Mouse (Mus musculus): ENCODE results near the gene Apod.
"Not testable (repeated sequence)": the region's sequence is repeated elsewhere in the genome, so short reads cannot be mapped to it uniquely, and the experiment has no call there.

Gene Apod

DNA sequence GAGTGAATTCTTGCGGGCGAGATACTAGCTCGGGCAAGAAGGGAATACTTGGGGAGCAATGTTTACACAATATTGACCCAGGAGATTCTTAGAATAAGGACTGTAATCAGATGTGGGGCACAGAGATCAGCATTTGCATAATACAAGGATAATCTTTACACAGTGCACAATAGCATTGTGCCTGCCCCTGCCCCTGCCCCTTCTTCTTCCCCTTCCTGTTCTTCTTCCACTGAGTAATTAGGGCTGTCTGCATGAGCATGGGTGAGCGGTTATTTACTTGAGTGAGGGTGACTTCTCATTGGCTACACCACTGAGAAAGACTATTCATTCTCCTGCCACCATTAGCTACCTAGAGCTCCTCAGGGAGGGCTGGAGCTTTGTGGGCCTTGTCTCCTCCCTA, 6.9 kb upstream of the Apod start:
- no peak for DNase-seq (ENCODE audit: low spot score)

DNA sequence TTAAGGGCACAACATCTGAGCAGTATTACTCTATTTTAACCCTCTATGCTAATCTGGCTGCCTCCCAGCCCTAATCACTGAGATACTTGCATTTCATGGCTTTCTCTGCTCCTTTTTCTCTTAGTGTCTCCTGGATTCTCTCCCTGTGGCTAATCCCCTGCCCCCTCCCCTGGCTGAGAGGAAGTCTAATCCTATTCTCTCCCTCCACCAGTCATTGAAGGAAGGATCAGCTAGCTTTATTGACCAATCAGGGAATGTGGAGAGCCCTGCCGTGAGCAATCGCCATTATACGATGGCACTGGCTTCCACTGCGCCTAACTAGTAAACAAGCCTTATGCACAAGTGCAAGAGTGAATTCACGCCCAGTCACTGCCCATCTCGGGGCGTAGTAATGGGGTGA, 6.3 kb upstream of the Apod start:
- DNase-seq (ENCODE audit: low spot score) = no peak

DNA sequence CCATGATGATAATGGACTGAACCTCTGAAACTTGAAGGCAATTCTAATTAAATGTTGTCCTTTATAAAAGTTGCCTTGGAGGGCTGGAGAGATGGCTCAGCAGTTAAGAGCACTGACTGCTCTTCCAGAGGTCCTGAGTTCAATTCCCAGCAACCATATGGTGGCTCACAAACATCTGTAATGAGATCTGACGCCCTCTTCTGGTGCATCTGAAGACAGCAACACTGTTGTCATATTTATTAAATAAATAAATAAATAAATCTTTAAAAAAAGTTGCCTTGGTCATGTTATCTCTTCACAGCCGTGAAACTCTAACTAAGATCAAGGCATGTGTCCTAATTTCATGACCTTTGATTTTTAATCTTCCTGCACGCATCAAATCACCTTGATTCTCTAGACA, 5.1 kb upstream of the Apod start:
- not testable (repeated sequence) for DNase-seq (ENCODE audit: low spot score)

DNA sequence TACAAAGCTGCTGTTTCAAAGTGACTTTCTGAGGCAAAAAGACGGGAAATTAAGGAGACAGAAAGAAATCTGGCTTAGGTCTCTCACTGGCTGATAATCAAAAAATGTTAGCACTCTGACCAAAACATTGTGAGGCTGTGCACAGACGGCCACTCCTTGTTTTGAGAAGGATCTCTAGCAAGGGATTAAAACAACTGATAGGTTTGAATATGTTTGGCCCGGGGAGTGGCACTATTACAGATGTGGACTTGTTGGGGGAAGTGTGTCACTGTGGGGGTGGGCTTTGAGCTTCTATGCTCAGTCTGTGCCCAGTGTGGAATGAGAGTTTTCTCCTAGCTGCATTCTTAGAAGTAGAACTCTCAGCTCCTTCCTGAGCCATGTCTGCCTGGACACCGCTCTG, 4.7 kb upstream of the Apod start:
- DNase-seq (ENCODE audit: low spot score) = no peak

DNA sequence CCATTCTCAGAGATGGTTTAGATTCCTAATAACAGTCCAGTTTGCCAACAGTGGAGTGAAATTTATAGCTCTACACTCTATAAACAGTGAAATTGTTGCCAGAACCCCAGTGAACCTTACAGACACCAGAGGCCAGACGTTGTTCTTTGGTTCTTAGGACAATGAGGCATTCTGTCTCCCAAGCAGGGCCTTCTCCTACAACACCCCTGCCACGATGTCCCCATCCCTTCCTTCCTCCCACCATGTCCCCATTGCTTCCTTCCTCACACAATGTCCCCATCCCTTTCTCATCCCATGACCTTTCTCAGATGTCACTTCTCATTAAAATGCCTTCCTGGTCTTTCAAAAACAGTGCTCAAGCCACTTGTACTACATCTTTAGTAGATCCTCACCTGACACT, 3.8 kb upstream of the Apod start:
- no peak for DNase-seq (ENCODE audit: low spot score)

DNA sequence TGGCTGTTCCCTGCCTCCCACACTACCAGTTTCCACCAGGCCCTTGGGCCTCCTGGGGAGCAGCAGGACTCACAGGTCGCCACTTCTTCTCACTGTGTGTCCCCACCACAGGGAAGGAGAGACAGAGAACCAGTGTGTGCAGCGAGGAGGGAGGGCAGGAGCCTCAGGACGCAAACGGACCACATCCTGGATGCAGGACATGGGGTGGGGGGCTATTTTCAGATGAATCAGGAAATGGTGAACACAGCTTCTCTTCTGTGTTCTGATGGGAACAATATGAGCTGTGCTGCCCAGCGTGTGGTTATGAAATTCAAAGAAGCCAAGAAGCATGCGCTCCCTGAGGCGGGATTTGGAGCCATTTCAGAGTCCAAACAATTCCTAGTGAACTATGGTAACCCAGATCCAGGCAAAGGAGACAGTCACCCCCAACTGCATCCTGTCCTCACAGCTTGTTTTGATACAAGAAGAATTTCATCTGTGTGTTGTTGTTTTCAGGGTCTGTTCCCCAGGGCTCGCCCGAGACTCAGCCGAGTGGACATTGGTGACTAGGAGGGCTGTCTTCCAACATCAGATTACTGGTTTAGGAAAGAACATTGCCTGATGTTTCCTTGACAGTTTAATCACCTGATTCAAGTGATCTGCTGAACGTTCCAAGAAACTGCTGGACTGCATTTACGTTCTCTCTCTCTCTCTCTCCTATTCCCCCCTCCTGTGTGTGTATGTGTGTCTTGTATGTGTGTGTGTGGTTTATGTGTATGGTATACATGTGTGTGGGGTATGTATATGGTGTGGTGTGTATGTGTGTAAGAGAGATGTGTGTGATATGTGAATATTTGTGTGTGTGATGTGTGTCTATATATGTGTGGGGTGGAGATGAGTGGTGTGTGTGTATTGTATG, 1.9 kb upstream of the Apod start:
- DNase-seq (ENCODE audit: low spot score) = not testable (repeated sequence)

DNA sequence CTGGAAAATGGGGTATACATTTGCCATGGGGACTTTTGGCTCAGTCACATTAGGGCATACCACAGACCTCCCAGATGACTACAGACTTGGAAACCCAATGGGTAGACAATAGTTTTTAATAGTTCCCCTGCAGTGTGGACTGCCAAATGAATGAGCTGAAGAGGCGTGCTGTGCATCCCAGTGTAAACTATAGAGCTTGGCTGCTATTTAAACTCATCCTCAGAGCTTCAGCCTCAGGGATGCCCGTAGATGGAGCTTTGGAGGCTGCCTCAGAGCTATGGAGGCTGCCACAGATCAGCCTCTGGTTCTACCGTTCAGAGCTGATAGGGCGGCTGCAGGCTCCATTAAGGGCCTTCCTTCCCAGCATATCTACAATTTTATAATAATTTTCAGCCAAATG, 686 bp upstream of the Apod start:
- no peak for DNase-seq (ENCODE audit: low spot score)

DNA sequence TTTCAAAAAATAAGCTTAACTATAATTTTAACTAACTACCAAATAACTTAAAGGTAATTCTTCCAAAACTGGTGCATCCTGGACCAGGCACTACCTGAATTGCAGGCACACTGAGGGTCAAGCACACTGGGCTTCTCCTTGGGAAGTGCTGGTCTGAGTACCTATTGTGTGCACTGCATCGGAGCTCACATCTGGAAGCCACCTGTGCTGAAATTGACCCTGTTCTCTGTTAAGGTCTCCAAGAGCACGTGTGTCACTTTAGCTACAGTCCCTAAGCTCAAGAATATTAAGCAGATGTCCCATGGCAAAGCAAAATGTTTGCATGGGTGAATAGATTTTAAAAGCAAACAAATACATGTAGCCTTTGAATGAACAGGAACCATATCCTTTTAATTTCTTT, 997 bp downstream of the Apod start:
- DNase-seq (ENCODE audit: low spot score) = no peak

DNA sequence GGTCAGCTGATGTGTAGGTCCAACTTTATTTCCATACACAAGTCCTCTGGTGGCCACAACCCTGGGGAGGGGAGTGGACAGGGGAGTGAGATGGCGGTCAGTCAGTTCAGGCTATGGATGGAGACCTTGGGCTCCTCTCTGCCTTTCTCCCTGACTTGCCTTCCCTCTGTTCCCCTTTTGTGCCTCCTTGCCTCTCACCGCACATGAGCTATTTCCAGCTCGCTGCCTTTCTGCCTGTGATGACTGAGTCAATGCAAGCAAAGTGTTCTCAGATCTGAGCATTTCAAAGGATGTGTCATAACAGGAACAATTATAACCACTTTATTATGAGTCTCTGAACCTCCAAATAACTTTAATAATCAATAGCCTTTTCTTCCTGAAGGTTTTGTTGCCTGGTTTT, 2.3 kb downstream of the Apod start:
- DNase-seq (ENCODE audit: low spot score) = no peak

DNA sequence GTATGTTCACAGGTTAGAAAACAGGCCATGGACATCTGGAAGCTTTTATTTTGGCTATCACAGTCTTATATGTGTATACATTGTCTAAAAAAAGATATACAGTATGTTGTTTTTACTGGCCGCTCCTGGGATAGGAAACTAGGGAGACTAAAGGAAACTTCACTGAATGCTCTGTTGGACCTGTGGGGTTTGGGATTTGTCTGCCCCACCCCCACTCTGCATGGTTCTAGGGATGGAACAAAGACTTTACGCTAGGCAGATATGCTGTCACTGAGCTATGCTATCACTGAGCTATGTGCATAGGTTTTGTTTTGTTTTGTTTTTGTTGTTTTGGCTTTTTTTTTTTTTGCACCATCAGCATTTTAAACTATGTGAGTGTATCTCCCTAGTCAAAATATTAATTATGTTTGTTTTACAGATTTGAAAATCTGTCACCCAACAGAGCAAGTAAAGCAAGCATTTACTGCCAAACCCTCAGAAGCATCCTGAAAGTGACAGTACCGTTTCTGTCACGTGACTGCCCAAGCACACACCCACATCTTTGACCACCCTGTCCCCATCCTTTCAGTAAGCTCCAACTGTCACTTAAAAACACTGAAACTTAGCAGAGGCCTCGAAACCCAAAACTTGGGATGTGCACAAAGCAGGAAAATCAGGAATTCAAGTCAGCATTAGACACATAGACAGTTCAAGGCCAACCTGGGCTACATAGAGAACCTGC, 9.2 kb downstream of the Apod start:
- DNase-seq (ENCODE audit: low spot score) = no peak

DNA sequence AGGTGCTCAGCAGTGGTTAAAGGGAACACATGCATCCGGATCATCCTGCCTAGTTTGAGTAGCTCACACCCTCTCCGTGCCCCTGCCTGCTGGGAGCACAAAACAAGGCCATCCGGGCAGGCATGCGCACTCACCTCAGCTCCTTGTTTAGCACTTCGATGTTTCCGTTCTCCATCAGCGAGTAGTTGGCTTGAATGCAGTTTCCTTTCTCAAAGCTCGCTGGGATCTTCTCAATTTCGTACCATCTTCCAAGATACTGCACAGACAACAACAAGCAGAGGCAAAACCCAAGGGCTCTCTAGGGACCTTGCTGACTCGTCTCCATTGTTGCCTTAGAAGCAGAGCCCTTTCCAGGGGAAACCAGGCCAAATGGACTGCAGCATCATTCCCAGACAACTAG, 11.3 kb downstream of the Apod start:
- no peak for DNase-seq (ENCODE audit: low spot score)

DNA sequence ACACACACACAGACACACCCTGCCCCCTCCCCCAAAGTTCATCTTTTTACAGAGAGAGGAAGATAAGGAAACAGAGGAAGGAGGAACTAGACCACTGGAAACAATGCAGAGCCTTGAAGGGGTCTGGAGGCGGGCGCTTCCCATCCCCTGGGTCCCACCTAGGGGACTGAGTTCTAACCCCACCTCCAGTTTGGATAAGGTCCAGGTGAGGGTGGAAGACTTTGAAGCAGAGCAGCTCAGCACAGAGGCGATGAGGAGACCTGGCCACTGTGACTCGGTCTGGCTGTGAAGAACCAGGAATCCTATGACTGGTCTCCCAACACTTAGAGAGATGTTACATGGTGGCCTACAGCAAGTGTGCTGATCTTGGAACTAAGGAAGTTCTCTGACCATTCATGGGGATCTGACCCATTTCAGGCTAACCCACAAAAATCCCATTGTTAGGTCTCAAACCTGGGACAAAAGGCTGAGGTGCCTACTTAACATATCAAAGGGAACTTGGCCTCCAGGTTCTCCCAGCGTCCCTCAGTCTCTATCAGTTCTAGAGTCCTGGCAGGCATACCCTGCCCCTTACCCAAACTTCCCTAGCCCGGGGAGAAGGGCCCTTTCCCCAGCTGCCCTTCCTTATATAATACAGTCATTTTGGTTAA, 13.6 kb downstream of the Apod start:
- no peak for DNase-seq (ENCODE audit: low spot score)

DNA sequence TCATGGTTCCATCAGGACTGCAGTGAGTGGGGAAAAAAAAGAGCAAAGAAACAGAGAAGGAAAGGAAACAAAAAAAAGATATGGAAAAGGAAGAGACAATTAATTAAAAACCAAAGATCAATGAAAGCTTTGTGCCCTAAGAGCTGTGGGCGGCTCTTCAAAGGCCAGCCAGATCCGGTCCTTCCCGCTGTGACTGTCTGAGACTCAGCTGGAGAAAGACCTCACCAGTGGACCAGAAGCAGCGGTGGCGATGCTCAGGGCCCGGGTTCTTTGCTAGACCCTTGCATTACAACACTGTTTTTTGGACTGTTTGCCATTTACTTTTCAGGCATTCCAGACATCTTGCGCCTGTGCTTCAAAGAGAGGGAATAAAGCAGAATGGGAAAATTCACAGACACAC, 14.1 kb downstream of the Apod start:
- DNase-seq (ENCODE audit: low spot score) = no peak

DNA sequence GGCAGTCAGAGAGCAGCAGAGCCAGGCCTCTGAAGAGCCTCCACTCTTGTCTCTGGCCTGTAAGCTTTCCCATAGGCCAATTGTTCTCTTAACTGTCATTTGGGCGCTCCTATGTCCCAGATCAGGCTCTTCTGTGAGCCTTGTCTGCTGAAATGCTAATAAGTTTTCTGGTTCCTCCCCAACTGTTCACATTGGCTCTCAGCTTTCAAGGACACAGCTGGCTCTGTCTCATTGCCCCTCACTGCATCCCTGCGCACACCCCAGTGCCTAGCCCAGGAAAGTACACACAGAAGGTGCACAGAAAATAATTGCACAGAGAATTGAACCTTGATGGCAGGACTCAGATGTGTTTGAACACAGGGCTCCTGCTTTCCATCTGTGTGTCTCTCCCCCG, 14.7 kb downstream of the Apod start:
- DNase-seq (ENCODE audit: low spot score) = no peak

DNA sequence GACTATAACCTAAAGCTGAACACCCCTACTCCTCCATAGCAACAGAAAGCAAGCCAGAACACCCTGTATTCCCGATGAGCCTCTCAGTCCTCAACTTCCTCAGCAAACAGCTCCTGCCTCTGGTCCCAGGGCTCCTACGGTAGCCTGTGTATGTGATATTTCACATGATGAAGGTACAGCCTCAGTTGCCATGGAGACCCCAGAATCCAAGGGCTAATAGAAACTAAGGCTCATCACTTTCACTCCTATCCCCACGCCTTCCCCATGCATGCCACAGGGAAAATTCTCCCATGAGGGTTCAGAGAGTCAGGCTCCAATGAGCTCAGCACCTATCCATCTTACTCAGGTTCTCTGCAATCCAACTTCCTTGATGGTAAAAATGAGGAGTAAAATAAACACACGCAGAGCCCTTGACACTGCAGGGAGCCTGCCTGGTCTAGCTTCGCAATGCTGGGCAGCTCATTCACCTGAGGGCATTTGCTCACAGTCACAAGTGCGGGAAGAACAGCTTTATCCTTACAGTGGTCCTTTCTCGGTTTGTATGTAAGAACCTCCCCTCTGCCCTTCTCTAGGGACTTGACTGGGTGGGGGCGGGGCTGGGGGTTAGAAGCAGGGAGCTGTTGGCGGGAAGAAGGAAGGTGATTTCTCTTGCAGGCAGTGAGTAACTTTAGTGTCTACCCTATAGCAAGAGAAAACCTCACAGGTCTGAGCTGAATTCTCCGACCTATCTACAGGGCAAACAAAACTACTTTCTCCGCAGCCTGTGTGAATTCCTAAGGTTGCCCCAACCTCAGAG, 15.2 kb downstream of the Apod start:
- no peak for DNase-seq (ENCODE audit: low spot score)

DNA sequence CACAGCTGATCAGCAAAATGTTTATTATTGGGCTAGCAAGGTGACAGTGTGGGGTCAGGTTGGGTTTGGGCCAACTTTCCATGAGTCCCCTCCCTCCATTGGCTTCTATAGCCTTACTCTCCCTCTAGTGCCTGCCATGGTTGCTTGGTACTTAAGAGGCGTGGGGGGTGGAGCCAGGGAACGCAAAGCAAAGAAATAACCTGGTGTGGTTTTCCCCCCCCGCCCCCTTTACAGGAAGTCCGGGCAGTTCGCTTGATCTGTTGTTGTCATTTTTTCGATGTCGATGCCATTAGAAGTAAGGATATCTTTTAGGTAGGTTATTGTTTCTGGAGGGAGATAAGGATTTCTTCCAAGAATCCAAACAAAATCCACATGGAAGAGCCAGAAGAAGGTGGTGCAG, 17.5 kb downstream of the Apod start:
- DNase-seq (ENCODE audit: low spot score) = no peak

DNA sequence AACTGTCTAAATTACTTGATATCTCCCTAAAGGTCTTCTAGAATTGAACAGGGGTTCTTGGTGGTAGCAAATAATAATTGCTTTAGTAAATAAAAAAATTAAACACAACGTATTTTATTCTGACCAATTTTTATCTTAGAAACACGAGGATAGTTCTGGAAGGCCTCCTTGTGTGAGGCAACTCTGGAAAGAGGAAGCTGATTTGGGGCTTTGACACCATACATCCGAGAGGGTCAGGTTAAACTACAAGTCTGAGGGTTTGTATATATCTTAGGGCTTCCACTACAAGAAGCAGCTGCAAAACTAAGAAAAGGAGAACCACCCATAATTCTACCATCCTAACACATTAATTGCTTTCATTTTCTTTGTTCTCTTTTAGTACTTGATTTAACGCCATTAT, 20.8 kb downstream of the Apod start:
- DNase-seq (ENCODE audit: low spot score) = no peak

DNA sequence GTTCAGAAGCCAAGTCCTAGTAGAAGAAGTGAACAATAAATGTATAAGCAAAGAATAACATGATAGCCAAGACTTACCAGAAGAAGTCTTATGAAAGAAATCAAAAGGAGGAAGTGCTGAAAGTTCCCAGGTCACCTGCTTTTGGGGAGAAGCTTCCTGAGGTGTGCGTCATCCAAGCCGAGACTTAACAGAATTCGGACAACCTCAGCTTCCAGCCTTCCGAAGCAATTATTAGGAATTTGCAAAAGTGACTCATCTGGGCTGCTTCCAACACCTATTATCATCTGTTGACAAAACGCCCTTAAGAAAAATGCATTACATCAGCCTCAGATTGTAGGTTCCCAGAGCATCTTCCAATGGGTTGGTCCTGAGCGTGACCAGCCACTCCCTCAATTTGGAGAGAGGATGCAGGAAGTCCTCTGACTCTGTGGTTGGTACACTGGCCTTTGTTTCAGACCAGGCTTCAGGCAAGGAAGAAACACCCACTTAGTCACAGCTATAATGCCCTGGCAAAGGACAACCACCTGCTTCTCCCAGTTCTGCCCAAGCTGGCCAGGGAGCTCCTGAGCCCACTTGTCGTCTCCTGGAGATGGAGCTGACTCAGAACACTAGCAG, 23.8 kb downstream of the Apod start:
- DNase-seq (ENCODE audit: low spot score) = no peak

DNA sequence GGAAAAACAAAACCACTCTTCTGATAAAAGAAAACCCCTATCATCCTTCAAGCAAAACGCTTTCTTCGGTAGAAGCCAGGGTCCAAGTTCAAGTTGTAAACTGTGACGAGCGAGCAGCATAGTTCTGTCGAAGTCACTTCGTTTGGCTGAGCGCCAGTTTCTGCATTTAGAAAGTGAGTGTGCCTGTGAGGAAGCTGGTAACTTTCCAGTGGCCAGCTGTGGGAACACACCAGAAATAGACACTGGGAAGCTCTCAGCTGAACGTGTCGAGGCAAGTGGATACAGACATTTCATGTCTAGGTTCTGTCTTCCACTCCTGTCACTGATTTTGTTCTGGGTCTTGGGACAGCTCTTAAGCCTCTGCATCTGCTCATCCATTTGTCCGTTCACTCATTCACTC, 24.3 kb downstream of the Apod start:
- peak; percentile 61 for DNase-seq (ENCODE audit: low spot score)

DNA sequence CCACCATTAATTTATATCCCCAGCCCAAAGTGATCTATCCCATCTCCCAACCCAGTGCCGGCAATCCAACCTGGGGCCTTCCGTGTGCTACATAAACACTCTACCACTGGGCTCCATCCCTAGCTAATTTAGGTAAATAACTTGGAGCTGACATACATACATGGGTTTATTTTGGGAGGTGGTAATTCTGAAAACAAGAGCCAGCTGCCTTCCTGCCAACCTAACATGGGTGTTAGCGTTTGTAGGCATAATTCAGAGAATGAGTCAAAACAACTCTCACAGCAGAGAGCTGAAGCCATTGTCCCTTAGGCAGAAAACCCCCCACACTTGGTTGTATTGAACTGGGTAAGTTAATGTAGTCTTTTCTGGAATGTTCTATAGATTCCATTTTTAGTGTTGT, 26.9 kb downstream of the Apod start:
- DNase-seq (ENCODE audit: low spot score) = no peak

DNA sequence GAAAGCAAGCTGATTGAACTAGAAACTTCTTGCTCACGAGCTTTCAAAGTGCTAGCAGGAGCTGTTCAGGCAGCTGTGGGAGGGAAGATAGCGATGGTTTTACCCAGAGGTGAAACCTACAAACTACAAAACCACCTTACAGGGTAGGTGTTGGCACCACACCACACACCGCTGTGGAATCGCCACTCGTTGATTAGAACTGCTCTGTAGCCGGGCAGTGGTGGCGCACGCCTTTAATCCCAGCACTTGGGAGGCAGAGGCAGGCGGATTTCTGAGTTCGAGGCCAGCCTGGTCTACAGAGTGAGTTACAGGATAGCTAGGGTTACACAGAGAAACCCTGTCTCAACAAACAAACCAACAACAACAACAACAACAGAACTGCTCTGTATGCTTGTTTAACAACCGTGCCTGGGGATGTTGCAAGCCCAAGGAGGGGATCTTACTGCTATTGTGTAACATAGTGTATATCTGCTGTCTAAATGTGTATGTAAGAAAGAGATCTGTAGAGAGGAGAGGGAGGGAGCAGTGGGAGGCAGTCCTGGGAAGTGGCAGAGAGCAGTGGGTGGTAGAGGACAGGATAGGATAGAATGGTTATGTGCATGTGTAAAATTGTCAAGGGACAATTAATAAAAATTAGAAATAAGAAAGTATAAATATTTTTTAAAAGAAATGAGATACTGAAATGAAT, 27.7 kb downstream of the Apod start:
- no peak for DNase-seq (ENCODE audit: low spot score)

All from layer of hippocampus, adult 9-10 months (tissue).